Mouse (Mus musculus): ENCODE data around the gene Ppm1m. TPM values are rescaled to one million over a fixed set of nuclear protein-coding genes. Genes with fewer than 3 reads are reported as not detected.
A peak's percentile ranks its signal among the peaks of the same experiment; 100 is the strongest.

Ppm1m gene
- total RNA-seq, 2 experiments from 2014 or later: 2.1 to 5.2 TPM

DNA sequence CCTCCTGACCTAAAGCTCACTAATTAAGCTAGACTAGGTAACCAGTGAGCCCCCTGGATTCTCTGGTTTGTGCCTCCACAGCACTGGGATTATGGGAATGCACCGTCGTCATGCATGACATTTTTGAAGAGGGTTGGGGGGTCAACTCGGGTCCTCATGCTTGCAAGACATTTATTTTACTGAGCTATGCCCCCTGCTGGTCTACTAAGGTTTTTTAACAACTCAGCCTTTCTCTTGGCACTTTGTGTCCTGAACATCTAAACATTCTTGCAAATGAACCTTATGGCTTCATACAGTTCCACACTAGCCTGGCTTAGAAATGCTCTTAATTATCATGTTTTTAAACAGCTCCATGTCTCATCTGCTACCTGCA, 31.2 kb upstream of the Ppm1m start:
- no peak overlapping the region for H3K27ac ChIP-seq
- intact Hi-C loops (cut with DNase I): no loop called here
- TF ChIP-seq CTCF (IDR thresholded peaks at IDR 0.05): peak; percentile 44
- DNase-seq: no peak
- H3K4me3 ChIP-seq: no peak overlapping the region

DNA sequence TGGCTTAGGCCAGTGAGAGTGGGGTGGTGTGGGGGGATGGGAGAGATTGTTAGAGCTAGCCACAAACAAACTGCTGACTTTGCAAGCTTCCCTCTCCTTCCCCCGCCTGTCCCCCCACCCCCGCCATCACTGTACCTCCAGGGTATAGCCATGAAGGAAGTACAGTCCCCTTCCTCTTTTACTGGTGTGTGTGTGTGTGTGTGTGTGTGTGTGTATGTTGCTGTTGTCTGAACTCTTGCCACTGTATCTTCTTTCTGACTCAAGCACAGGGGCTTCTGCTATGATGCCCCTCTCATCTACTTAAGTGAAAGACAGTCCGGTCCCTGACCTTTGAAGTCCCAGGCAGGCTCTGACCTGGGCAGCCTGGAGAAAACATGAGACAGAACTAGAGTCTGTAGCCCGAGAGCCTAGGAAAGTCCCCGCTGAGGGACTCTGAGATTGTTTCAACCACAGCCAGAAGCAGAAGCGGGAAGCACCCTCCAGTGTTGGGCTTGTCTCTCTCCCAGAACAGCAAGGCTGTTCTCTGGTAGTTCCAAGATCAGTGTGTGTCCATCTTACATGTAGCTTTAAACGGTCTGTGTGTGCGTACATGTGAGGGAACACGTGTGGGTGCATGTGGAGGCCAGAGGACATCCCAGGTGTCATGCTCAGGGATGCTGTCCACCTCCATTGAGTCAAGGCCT, 30.6 kb upstream of the Ppm1m start:
- H3K27ac ChIP-seq: 0 out of 2 replicates have a peak overlapping the region, but pooled peaks have one; percentile 24
- DNase-seq: no peak
- H3K4me3 ChIP-seq: no peak overlapping the region
- intact Hi-C loops (cut with DNase I): no loop called here
- no peak for TF ChIP-seq CTCF (IDR thresholded peaks at IDR 0.05)

DNA sequence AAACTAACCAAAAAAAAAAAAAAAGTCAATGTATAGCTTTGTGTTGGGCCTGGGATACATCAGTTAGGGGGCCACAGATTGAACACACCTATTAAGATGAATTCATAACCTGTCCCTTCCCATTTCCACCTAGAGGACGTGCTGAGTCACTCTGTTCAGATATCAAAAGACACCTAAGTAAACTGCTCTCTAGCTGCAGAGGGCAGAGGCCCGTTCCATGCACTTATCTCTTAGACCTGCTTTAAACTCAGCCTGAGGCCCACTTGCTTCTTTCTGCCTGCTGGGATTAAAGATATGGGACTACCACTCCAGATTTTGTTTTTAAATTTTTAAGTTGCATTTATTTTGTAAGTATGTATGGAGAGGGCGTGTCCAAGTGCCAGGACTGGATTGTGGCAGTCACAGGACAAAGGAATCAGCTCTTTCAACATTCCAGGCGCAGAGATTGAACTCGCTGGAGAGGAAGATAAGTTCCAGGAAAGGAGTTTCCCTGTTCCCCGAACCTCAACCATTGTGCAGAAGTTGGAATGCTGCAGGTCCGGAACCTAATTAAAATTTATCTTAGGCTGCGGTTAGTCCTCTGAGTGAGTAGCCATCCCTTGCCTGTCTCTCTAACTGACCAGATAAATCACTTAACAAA, 28.4 kb upstream of the Ppm1m start:
- Histone ChIP-seq H3K4me3 (no peak overlapping the region), H3K27ac (no peak overlapping the region)
- intact Hi-C loops (cut with DNase I): no loop called here
- TF ChIP-seq CTCF (IDR thresholded peaks at IDR 0.05): no peak
- DNase-seq: no peak

DNA sequence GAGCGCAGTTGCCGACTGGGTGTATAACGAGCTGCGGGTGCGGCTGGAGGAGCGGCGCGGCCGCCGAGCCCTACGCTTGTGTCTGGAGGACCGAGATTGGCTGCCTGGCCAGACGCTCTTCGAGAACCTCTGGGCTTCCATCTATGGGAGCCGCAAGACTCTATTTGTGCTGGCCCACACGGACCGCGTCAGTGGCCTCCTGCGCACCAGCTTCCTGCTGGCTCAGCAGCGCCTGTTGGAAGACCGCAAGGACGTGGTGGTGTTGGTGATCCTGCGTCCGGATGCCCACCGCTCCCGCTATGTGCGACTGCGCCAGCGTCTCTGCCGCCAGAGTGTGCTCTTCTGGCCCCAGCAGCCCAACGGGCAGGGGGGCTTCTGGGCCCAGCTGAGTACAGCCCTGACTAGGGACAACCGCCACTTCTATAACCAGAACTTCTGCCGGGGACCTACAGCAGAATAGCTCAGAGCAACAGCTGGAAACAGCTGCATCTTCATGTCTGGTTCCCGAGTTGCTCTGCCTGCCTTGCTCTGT, 26.7 kb upstream of the Ppm1m start:
- DNase-seq: peak; percentile 63
- H3K27ac ChIP-seq: peak overlapping the region; percentile 56
- intact Hi-C loops (cut with DNase I): no loop called here
- H3K4me3 ChIP-seq: peak overlapping the region; percentile 70
- peak; percentile 36; the same call in 1 of the 2 replicates for TF ChIP-seq CTCF (IDR thresholded peaks at IDR 0.05)

DNA sequence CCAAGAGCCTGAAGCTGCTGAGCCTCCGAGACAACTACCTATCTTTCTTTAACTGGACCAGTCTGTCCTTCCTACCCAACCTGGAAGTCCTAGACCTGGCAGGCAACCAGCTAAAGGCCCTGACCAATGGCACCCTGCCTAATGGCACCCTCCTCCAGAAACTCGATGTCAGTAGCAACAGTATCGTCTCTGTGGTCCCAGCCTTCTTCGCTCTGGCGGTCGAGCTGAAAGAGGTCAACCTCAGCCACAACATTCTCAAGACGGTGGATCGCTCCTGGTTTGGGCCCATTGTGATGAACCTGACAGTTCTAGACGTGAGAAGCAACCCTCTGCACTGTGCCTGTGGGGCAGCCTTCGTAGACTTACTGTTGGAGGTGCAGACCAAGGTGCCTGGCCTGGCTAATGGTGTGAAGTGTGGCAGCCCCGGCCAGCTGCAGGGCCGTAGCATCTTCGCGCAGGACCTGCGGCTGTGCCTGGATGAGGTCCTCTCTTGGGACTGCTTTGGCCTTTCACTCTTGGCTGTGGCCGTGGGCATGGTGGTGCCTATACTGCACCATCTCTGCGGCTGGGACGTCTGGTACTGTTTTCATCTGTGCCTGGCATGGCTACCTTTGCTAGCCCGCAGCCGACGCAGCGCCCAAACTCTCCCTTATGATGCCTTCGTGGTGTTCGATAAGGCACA, 26.1 kb upstream of the Ppm1m start:
- peak overlapping the region; percentile 56; the same call in 1 of the 2 replicates for H3K27ac ChIP-seq
- H3K4me3 ChIP-seq: peak overlapping the region; percentile 70
- DNase-seq: peak; percentile 18
- no peak for TF ChIP-seq CTCF (IDR thresholded peaks at IDR 0.05)
- intact Hi-C loops (cut with DNase I): no loop called here

DNA sequence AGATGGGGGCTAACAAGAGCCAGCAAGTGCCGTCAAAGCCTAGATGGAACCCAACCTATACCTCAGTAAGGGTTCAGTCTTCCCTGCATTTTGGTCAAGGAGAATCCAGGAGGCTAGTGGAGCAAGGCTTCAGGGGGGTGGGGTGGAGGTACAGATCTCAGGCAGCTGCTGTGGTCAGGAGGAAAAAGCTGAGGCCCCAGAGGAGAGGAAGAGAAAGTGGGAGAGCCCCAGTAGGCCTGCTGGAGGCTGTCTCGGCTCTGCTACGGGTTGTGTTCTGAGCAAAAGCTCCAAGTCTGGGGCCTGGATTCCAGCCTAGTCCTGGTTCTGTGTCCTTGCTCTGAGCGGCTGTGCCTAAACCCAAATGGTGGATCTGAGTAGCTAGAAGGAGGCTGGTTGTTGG, 23.4 kb upstream of the Ppm1m start:
- no peak for TF ChIP-seq CTCF (IDR thresholded peaks at IDR 0.05)
- intact Hi-C loops (cut with DNase I): no loop called here

DNA sequence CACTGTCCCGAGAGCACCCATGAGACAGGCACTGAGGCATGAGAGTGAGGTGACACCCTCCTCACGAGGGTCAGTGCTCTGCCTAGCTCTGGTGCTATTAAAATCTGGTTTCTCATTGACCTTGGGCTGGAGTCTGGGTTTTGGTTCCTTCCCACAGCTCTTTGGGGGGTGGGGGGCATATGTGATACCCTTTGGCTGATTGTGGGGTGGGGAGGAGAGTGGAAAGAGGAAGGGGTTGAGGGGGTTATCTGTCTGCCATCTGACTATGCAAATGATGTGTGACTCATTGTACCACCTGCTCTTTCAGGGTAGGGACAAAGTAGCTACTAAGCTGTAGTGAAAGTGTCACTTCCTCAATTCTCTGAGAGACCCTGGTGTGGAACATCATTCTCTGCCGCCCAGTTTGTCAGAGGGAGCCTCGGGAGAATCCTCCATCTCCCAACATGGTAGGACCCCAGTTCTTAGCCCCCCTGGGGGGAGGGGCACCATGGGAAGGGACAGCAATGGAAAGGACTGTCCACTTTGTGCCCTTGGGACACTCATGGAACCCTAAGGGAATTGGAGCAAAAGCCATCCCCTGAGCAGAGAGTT, 22.8 kb upstream of the Ppm1m start, which contains the start of gene Tlr9:
Tlr9 (plus strand) TSS at position 338 of the 591 bp plus-strand sequence.
- TF ChIP-seq CTCF (IDR thresholded peaks at IDR 0.05): no peak
- H3K27ac ChIP-seq: no peak within 1 kb of the TSS
- intact Hi-C loops (cut with DNase I): no loop called here
- peak within 1 kb of the TSS; percentile 38 for H3K4me3 ChIP-seq
- peak; percentile 17 for DNase-seq

More for the DNA sequence above, 23.4 kb upstream of the Ppm1m start:
- peak; percentile 18 for DNase-seq
- H3K27ac ChIP-seq: no peak overlapping the region
- no peak overlapping the region; the same call in 1 of the 2 replicates for H3K4me3 ChIP-seq

DNA sequence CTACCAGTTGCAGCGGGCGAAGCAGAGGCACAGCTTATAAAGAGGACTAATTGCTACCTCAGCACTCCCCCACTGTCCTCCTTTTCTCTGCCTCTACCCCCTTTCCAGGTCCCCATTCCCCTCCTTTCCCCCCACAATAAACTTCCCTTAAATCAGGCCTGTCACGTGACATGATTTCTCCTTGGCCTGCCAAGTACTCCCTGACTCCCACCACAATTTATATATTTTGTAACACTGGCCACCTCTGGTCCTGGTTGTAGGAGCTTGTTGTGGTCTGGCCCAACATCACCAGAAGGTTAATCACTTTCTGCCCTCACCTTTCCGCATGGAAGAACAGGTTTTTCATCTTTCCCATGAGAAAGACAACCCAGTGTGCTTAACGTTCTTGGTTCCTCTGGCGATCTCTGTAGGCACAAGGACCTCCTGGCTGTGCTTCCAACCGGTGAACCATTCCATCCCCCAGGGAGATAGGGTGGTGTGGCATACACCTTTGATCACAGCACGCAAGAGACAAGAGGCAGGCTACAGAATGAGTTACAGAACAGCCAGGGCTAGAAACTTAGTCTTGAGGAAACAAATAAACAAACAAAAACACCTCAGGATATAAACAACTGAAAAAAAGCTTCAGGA, 21.5 kb upstream of the Ppm1m start:
- intact Hi-C loops (cut with DNase I): no loop called here

DNA sequence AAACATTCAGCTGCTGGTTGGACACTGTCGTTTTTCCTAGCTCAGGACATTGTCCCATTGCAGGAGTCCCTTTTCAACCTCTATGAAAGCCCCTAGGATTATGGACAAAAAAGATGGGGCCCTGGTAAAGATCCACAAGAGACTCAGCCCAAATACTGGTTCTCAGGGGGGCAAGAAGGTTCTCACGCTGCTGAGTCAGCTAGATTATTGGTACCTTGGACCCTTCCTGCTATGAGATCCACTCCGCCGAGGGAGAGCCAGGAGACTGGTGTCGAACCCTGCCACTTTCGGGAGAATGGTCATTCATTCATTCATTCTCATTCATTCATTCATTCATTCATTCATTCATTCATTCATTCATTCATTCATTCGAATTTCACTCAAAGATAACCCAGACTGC, 17.4 kb upstream of the Ppm1m start:
- no peak for TF ChIP-seq CTCF (IDR thresholded peaks at IDR 0.05)
- intact Hi-C loops (cut with DNase I): no loop called here
- Histone ChIP-seq H3K4me3 (no peak overlapping the region), H3K27ac (no peak overlapping the region)
- DNase-seq: no peak

More for the DNA sequence above, 21.5 kb upstream of the Ppm1m start:
- H3K4me3 ChIP-seq: no peak overlapping the region
- no peak for DNase-seq
- no peak for TF ChIP-seq CTCF (IDR thresholded peaks at IDR 0.05)
- H3K27ac ChIP-seq: no peak overlapping the region

DNA sequence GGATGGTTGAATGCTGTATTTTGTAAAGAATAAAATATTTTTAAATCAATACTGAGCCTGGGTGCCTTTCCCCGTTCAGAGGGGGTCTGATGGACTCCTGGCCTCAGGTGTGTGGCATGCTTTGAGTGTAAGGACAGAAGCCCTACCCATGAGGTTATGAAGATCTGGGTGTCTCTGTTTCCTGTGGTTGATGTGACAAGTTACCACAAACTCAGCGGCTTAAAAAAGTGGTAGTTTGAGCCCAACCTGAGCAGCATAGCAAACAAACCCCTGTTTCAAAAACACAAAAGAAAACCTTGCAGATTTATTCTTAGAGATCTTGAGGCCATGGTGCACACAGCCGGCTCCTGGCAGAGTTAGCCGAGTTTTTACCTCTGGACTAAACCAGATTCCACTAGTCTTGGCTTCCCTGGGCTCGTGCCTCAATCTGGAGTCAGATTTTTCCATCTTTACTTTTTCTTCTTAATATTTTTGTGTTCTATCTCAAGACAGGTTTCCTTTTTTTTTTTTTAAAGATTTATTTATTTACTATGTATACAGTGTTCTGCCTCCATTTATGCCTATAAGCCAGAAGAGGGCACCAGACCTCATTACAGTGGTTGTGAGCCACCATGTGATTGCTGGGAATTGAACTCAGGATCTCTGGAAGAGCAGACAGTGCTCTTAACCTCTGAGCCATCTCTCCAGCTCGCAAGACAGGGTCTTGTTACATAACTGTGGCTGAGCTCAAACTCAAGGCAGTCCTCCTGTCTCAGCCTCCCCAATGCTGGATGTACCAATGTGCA, 16.0 kb upstream of the Ppm1m start:
- Histone ChIP-seq H3K4me3 (no peak overlapping the region), H3K27ac (no peak overlapping the region)
- TF ChIP-seq CTCF (IDR thresholded peaks at IDR 0.05): peak; percentile 27; the same call in 1 of the 2 replicates
- intact Hi-C loops (cut with DNase I): no loop called here
- DNase-seq: no peak

DNA sequence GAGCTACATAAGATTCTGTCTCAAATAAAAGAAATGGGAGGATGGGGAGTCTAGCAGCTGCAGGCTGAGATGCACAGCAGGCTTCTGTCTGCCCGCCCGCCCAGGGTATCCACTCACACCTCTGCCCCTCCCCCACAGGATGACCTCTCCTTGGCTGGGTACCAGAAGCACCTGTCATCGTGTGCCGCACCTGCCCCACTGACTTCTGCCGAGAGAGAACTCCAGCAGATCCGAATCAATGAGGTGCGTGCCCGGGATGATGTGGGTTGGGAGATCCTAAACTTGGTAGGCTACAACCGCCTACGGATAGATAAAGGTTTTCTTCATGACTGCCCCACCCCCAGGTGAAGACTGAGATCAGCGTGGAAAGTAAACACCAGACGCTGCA, 13.0 kb upstream of the Ppm1m start:
- intact Hi-C loops (cut with DNase I): loop anchor here (5.0 kb wide), 1 partner anchor 70 kb away; the partner anchor contains the start of gene Poc1a
- H3K27ac ChIP-seq: no peak overlapping the region
- peak; percentile 19 for DNase-seq
- no peak for TF ChIP-seq CTCF (IDR thresholded peaks at IDR 0.05)
- H3K4me3 ChIP-seq: no peak overlapping the region
